Mouse (Mus musculus) heart, postnatal 0 days (tissue): Measurements from ENCODE around the gene Ang5.

ENCODE experiments used
- CTCF ChIP-seq: IDR thresholded peaks from 2 replicates; pipeline ENCODE4 v1.5.1; 2016; ENCODE audit warnings: antibody characterized with exemption, control low read depth, low read depth
- EP300 ChIP-seq: IDR thresholded peaks from 2 replicates; pipeline ENCODE4 v1.6.1; 2016; ENCODE audit warnings: antibody characterized with exemption, low read depth

- TF ChIP-seq CTCF (no peak), EP300 (no peak)
These were observed 45.3 kb downstream of the Ang5 start, which contains the start of gene Ang6 for GRCm38 (mm10) chr14:44002169-44002568.
